Mouse (Mus musculus) heart, postnatal 0 days (tissue): Measurements from ENCODE around the gene Fopnl. TPM values are rescaled to one million over a fixed set of nuclear protein-coding genes. Genes with fewer than 3 reads are reported as not detected.

Experiments used
- ATAC-seq: fragments of 200-750 bp; cut with Nextera tagmentation; 2 replicates; pipeline ENCODE4 v1.8.0; 2017; ENCODE audit warnings: low read depth, moderate number of reproducible peaks, moderate library complexity; ENCODE audit not compliant: insufficient read depth
- DNase-seq: peaks from one replicate; pipeline ENCODE4 v3.0.0-alpha.2; 2016; ENCODE audit warnings: low spot score
- H3K27ac ChIP-seq: fragments of 300-500 bp; sonication (generic); 2 replicates; pipeline ENCODE4 v1.5.1; 2014; ENCODE audit warnings: low read depth, mild to moderate bottlenecking
- H3K27me3 ChIP-seq: fragments of 300-500 bp; sonication (generic); 2 replicates; pipeline ENCODE4 v1.6.1; 2014; ENCODE audit warnings: low read length, mixed read lengths; ENCODE audit not compliant: control insufficient read depth, insufficient read depth
- H3K36me3 ChIP-seq: fragments of 300-500 bp; sonication (generic); replicated peaks from 2 replicates; pipeline ENCODE4 v1.6.1; 2014; ENCODE audit warnings: low read length, mixed read lengths; ENCODE audit not compliant: control insufficient read depth, insufficient read depth
- H3K4me1 ChIP-seq: fragments of 300-500 bp; sonication (generic); 2 replicates; pipeline ENCODE4 v1.6.1; 2014; ENCODE audit warnings: antibody characterized with exemption; ENCODE audit not compliant: control insufficient read depth, insufficient read depth
- H3K4me2 ChIP-seq: fragments of 300-500 bp; sonication (generic); 2 replicates; pipeline ENCODE4 v1.6.1; 2014; ENCODE audit warnings: low read depth, mild to moderate bottlenecking, low read length, moderate library complexity
- H3K4me3 ChIP-seq: fragments of 300-500 bp; sonication (generic); 2 replicates; pipeline ENCODE4 v1.5.1; 2014; ENCODE audit warnings: low read depth, low read length
- H3K9ac ChIP-seq: fragments of 300-500 bp; sonication (generic); replicated peaks from 2 replicates; pipeline ENCODE4 v1.6.1; 2014; ENCODE audit warnings: low read depth, low read length, mixed read lengths
- H3K9me3 ChIP-seq: fragments of 300-500 bp; sonication (generic); replicated peaks from 2 replicates; pipeline ENCODE4 v1.6.1; 2016; ENCODE audit warnings: low read length; ENCODE audit not compliant: control insufficient read depth
- CTCF ChIP-seq: IDR thresholded peaks from 2 replicates; pipeline ENCODE4 v1.5.1; 2016; ENCODE audit warnings: antibody characterized with exemption, control low read depth, low read depth
- EP300 ChIP-seq: IDR thresholded peaks from 2 replicates; pipeline ENCODE4 v1.6.1; 2016; ENCODE audit warnings: antibody characterized with exemption, low read depth
- WGBS: fragments of 180-500 bp; shearing (Covaris S2); extraction: QIAGEN DNeasy Blood & Tissue Kit; methylation state at CpG from one replicate; pipeline ENCODE4 v1.1.7; 2014; 5-methylcytosine and 5-hydroxymethylcytosine counted together
- polyA plus RNA-seq: library from polyadenylated mRNA; unstranded; fragments of >200 nt; fragmentation: Nextera tagmentation; extraction: Ambion mirVana; gene quantifications from 2 replicates; pipeline ENCODE4 v1.2.1, GENCODE M21; 2015
- total RNA-seq: library from RNA; depleted of rRNA; stranded (reverse); fragments of >200 nt; gene quantifications from 2 replicates; pipeline ENCODE4 v1.2.3, GENCODE M21; 2014; ENCODE audit warnings: low replicate concordance; rRNA removed

Gene Fopnl
- total RNA-seq (93.2 and 110 TPM in 2 replicates), polyA plus RNA-seq (130 TPM in 2 replicates)

- H3K27ac ChIP-seq = peak within 1 kb of the TSS; percentile 71
- peak; percentile 100 for ATAC-seq
- DNase-seq = peak; percentile 97
- TF ChIP-seq EP300 (no peak), CTCF (no peak)
- WGBS = 4% methylated on average over 51 of the region's 51 CpGs
- H3K9ac ChIP-seq = peak within 1 kb of the TSS; percentile 62
- H3K27me3 ChIP-seq = 0 out of 2 replicates have a peak, but pooled peaks cover 3% of the 10 kb centered on the region
- H3K9me3 ChIP-seq = no peaks in the 10 kb centered on the region
- H3K4me3 ChIP-seq = peak within 1 kb of the TSS; percentile 61
- H3K4me2 ChIP-seq = peak within 1 kb of the TSS; percentile 80
- H3K4me1 ChIP-seq = peaks cover 6% of the 10 kb centered on the region; the same call in 1 of the 2 replicates
- peaks cover 21% of the 10 kb centered on the region for H3K36me3 ChIP-seq
Observed at GRCm38 (mm10) chr16:14316884-14317876, at the start of gene Fopnl. Gene Fopnl (minus strand): TSS chr16:14317405.

DNA sequence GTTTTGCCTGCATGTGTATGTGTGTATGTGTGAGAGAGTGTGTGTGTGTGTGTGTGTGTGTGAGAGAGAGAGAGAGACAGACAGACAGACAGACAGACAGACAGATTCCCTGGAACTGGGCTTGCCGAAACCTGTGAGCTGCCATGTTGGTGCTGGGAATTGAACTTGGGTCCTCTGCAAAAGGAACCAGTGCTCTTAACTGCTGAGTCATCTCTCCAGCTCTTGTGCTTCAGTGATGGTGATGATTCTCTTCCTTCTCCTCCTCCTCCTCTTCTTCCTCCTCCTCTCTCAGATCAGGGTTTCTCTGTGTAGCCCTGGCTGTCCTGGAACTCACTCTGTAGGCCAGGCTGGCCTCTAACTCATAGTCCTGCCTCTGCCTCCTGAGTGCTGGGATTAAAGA, 48.8 kb upstream of the Fopnl start:
- Histone ChIP-seq H3K27ac (no peak overlapping the region), H3K4me1 (0 out of 2 replicates have a peak, but pooled peaks cover 13% of the 10 kb centered on the region), H3K4me2 (no peak overlapping the region), H3K36me3 (no peaks in the 10 kb centered on the region), H3K9ac (no peak overlapping the region), H3K9me3 (no peaks in the 10 kb centered on the region), H3K27me3 (peaks cover 20% of the 10 kb centered on the region), H3K4me3 (no peak overlapping the region)
- TF ChIP-seq EP300 (no peak), CTCF (no peak)
- DNase-seq = no peak
- no peak for ATAC-seq
- 100% methylated on average over 1 of the region's 1 CpGs for WGBS

- 58% methylated on average over 4 of the region's 4 CpGs for WGBS
- Histone ChIP-seq H3K27me3 (peaks cover 23% of the 10 kb centered on the region), H3K4me1 (0 out of 2 replicates have a peak, but pooled peaks cover 13% of the 10 kb centered on the region), H3K9me3 (no peaks in the 10 kb centered on the region), H3K27ac (no peak overlapping the region), H3K9ac (no peak overlapping the region), H3K36me3 (no peaks in the 10 kb centered on the region), H3K4me2 (no peak overlapping the region), H3K4me3 (no peak overlapping the region)
- TF ChIP-seq EP300 = no peak
- TF ChIP-seq CTCF = no peak
- DNase-seq (no peak), ATAC-seq (no peak)
Observed at GRCm38 (mm10) chr16:14365457-14365856, 48.3 kb upstream of the Fopnl start.

DNA sequence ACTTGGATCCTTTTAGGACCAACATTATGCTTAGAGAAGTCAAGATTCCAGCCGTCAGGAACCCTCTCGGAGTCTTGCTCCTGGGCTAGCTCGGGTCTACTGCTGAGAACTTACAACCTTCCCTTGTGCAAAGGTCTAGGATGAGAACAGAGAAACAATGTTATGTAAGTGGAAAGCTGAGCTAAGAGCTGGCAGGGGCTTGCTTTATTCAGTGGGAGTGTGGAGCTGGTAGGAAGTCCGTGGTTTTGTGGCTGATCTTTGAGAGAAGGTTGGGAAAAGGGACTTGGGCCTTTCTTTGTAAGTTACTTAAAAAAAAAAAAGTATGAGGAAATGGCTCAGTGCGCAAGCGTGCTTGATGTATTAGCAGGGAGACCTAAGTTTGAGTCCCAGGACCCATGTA, 46.9 kb upstream of the Fopnl start:
- 86% methylated on average over 6 of the region's 6 CpGs for WGBS
- no peak for TF ChIP-seq CTCF
- no peak for TF ChIP-seq EP300
- no peak for ATAC-seq

DNA sequence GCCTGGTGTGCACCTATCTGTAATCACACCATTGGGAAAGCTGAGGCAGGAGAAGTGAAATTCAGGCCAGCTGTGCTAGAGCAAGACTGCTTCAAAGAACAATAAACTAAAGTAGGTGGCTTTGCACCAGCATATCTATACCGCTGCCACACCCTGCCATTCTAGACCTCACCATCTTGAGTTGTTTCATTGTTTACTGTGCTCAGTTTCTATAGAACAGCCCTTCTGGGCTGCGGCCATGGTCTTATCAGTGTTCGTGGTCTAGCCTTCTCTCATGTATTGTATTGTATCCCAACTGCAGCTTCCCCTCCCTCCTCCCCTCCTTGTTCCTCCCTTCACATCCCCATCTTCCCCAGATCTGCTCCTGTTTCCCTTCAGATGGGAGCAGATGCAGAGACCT, 46.3 kb upstream of the Fopnl start:
- Histone ChIP-seq H3K4me2 (no peak overlapping the region), H3K9ac (no peak overlapping the region), H3K27me3 (peaks cover 23% of the 10 kb centered on the region), H3K36me3 (no peaks in the 10 kb centered on the region), H3K9me3 (no peaks in the 10 kb centered on the region), H3K27ac (no peak overlapping the region), H3K4me1 (0 out of 2 replicates have a peak, but pooled peaks cover 13% of the 10 kb centered on the region), H3K4me3 (no peak overlapping the region)
- DNase-seq = no peak
- ATAC-seq = no peak
- no peak for TF ChIP-seq EP300
- no peak for TF ChIP-seq CTCF
- WGBS = 88% methylated on average over 3 of the region's 3 CpGs

More for the DNA sequence above, 46.9 kb upstream of the Fopnl start:
- Histone ChIP-seq H3K27ac (no peak overlapping the region), H3K9me3 (no peaks in the 10 kb centered on the region), H3K4me2 (no peak overlapping the region), H3K36me3 (no peaks in the 10 kb centered on the region), H3K9ac (no peak overlapping the region), H3K4me3 (no peak overlapping the region), H3K27me3 (peaks cover 23% of the 10 kb centered on the region), H3K4me1 (0 out of 2 replicates have a peak, but pooled peaks cover 13% of the 10 kb centered on the region)
- no peak for DNase-seq
